Mouse (Mus musculus) hindbrain, postnatal 0 days (tissue): ENCODE measurements around the gene Ankrd49. TPM values are rescaled to one million over a fixed set of nuclear protein-coding genes. Genes with fewer than 3 reads are reported as not detected.
A peak's percentile ranks its signal among the peaks of the same experiment; 100 is the strongest.

Source experiments
- ATAC-seq: fragments of 200-750 bp; cut with Nextera tagmentation; 2 replicates; pipeline ENCODE4 v1.8.0; 2017; ENCODE audit warnings: mild to moderate bottlenecking, moderate TSS enrichment, moderate library complexity
- DNase-seq: peaks from one replicate; pipeline ENCODE4 v3.0.0-alpha.2; 2015; ENCODE audit warnings: low spot score
- H3K27ac ChIP-seq: fragments of 300-500 bp; sonication (generic); 2 replicates; pipeline ENCODE4 v1.5.1; 2014; ENCODE audit warnings: mild to moderate bottlenecking
- H3K27me3 ChIP-seq: fragments of 300-500 bp; sonication (generic); 2 replicates; pipeline ENCODE4 v1.6.1; 2014; ENCODE audit warnings: low read length, mixed read lengths; ENCODE audit not compliant: insufficient read depth
- H3K36me3 ChIP-seq: fragments of 300-500 bp; sonication (generic); 2 replicates; pipeline ENCODE4 v1.6.1; 2014; ENCODE audit warnings: low read length, mixed read lengths; ENCODE audit not compliant: insufficient read depth
- H3K4me1 ChIP-seq: fragments of 300-500 bp; sonication (generic); 2 replicates; pipeline ENCODE4 v1.6.1; 2014; ENCODE audit warnings: antibody characterized with exemption, low read length, mixed read lengths; ENCODE audit not compliant: insufficient read depth
- H3K4me2 ChIP-seq: fragments of 300-500 bp; sonication (generic); 2 replicates; pipeline ENCODE4 v1.6.1; 2014; ENCODE audit warnings: low read depth, mild to moderate bottlenecking, low read length, moderate library complexity, mixed read lengths
- H3K4me3 ChIP-seq: fragments of 300-500 bp; sonication (generic); 2 replicates; pipeline ENCODE4 v1.5.1; 2014; ENCODE audit warnings: low read length
- H3K9ac ChIP-seq: fragments of 300-500 bp; sonication (generic); replicated peaks from 2 replicates; pipeline ENCODE4 v1.6.1; 2014; ENCODE audit warnings: mild to moderate bottlenecking, low read length, moderate library complexity, mixed read lengths
- H3K9me3 ChIP-seq: fragments of 300-500 bp; sonication (generic); 2 replicates; pipeline ENCODE4 v1.6.1; 2016; ENCODE audit warnings: low read length, mixed read lengths
- CTCF ChIP-seq: IDR thresholded peaks from 2 replicates; pipeline ENCODE4 v1.5.1; 2016; ENCODE audit warnings: antibody characterized with exemption, control low read depth, low read depth
- WGBS: fragments of 180-500 bp; shearing (Covaris S2); extraction: QIAGEN DNeasy Blood & Tissue Kit; methylation state at CpG from one replicate; pipeline ENCODE4 v1.1.7; 2014; 5-methylcytosine and 5-hydroxymethylcytosine counted together
- polyA plus RNA-seq: library from polyadenylated mRNA; unstranded; fragments of >200 nt; fragmentation: Nextera tagmentation; extraction: Ambion mirVana; gene quantifications from 2 replicates; pipeline ENCODE4 v1.2.1, GENCODE M21; 2015
- total RNA-seq: library from RNA; depleted of rRNA; stranded (reverse); fragments of >200 nt; gene quantifications from 2 replicates; pipeline ENCODE4 v1.2.3, GENCODE M21; 2014; rRNA removed

Ankrd49 gene
- total and polyA plus RNA-seq, 2 experiments from 2014 or later: 11.8 to 24.5 TPM

- Histone ChIP-seq H3K4me1 (peaks cover 10% of the 10 kb centered on the region; the same call in 1 of the 2 replicates), H3K4me3 (peak overlapping the region; percentile 45), H3K9me3 (no peaks in the 10 kb centered on the region), H3K9ac (peak overlapping the region; percentile 57), H3K4me2 (peak overlapping the region; percentile 88), H3K27ac (no peak overlapping the region), H3K36me3 (no peaks in the 10 kb centered on the region), H3K27me3 (no peaks in the 10 kb centered on the region)
- peak; percentile 84 for ATAC-seq
- DNase-seq: peak; percentile 31
- under 1% methylated on average over 49 of the region's 50 CpGs for WGBS
- no peak; the same call in 1 of the 2 replicates for TF ChIP-seq CTCF
These were observed 33.1 kb downstream of the Ankrd49 start for GRCm38 (mm10) chr9:14751503-14752000.

- WGBS: 56% methylated on average over 42 of the region's 42 CpGs
- Histone ChIP-seq H3K9ac (peak overlapping the region; percentile 57), H3K27me3 (no peaks in the 10 kb centered on the region), H3K4me3 (peak overlapping the region; percentile 45), H3K36me3 (no peaks in the 10 kb centered on the region), H3K4me2 (peak overlapping the region; percentile 88), H3K27ac (no peak overlapping the region), H3K9me3 (no peaks in the 10 kb centered on the region), H3K4me1 (peaks cover 10% of the 10 kb centered on the region; the same call in 1 of the 2 replicates)
- ATAC-seq (peak; percentile 33; the same call in 1 of the 2 replicates), DNase-seq (peak; percentile 30)
- no peak for TF ChIP-seq CTCF
These were observed 33.7 kb downstream of the Ankrd49 start for GRCm38 (mm10) chr9:14750901-14751502.

GRCm38 (mm10) chr9:14740151-14740924 lies 44.3 kb downstream of the Ankrd49 start, which contains the start of gene Piwil4:
Gene Piwil4 (minus strand): TSS chr9:14740733.
- Histone ChIP-seq H3K27ac (no peak within 1 kb of the TSS), H3K4me2 (no peak within 1 kb of the TSS), H3K4me1 (no peaks in the 10 kb centered on the region), H3K9me3 (no peaks in the 10 kb centered on the region), H3K27me3 (no peaks in the 10 kb centered on the region), H3K4me3 (no peak within 1 kb of the TSS), H3K9ac (no peak within 1 kb of the TSS), H3K36me3 (no peaks in the 10 kb centered on the region)
- ATAC-seq (no peak), DNase-seq (no peak)
- 88% methylated on average over 19 of the region's 19 CpGs for WGBS
- no peak for TF ChIP-seq CTCF

- Histone ChIP-seq H3K36me3 (no peaks in the 10 kb centered on the region), H3K9ac (no peak overlapping the region), H3K9me3 (no peaks in the 10 kb centered on the region), H3K4me3 (no peak overlapping the region), H3K4me2 (no peak overlapping the region), H3K27me3 (no peaks in the 10 kb centered on the region), H3K4me1 (no peaks in the 10 kb centered on the region), H3K27ac (no peak overlapping the region)
- no peak for DNase-seq
- WGBS: 86% methylated on average over 4 of the region's 4 CpGs
- no peak for ATAC-seq
- no peak for TF ChIP-seq CTCF
These were observed 45.0 kb downstream of the Ankrd49 start for GRCm38 (mm10) chr9:14739498-14740150.

- TF ChIP-seq CTCF: no peak
- Histone ChIP-seq H3K4me1 (no peaks in the 10 kb centered on the region), H3K27ac (no peak overlapping the region), H3K27me3 (no peaks in the 10 kb centered on the region; the same call in 1 of the 2 replicates), H3K4me2 (no peak overlapping the region), H3K4me3 (no peak overlapping the region), H3K36me3 (no peaks in the 10 kb centered on the region), H3K9me3 (no peaks in the 10 kb centered on the region), H3K9ac (no peak overlapping the region)
- peak; percentile 79 for ATAC-seq
- DNase-seq: peak; percentile 26
- WGBS: 40% methylated on average over 9 of the region's 9 CpGs
These were observed 53.6 kb downstream of the Ankrd49 start for GRCm38 (mm10) chr9:14730941-14731541.

Other genes starting within 250 kb of the Ankrd49 start
- 22.9 and 27.0 TPM in 2 replicates for gene Amotl1, start 139.8 kb downstream of the Ankrd49 start, total RNA-seq
- gene Amotl1, start 139.8 kb downstream of the Ankrd49 start, polyA plus RNA-seq: 4.2 and 4.4 TPM in 2 replicates
- 0.36 and 0.42 TPM in 2 replicates for gene Piwil4, start 44.1 kb downstream of the Ankrd49 start, total RNA-seq
- gene Piwil4, start 44.1 kb downstream of the Ankrd49 start, polyA plus RNA-seq: 0.48 and 0.66 TPM in 2 replicates
- gene Fut4, start 32.5 kb downstream of the Ankrd49 start, total RNA-seq: 1.5 and 2.8 TPM in 2 replicates
- 0.53 TPM in 2 replicates for gene Fut4, start 32.5 kb downstream of the Ankrd49 start, polyA plus RNA-seq
- 0.42 and 2.3 TPM in 2 replicates for gene 1700012B09Rik, start 13.8 kb downstream of the Ankrd49 start, total RNA-seq
- 4.0 and 5.0 TPM in 2 replicates for gene 1700012B09Rik, start 13.8 kb downstream of the Ankrd49 start, polyA plus RNA-seq
- gene Mre11a, start 202 bp downstream of the Ankrd49 start, total RNA-seq: 6.1 and 6.9 TPM in 2 replicates
- gene Mre11a, start 202 bp downstream of the Ankrd49 start, polyA plus RNA-seq: 8.9 and 9.6 TPM in 2 replicates
- 1.4 and 3.7 TPM in 2 replicates for gene Gpr83, start 75.4 kb upstream of the Ankrd49 start, total RNA-seq
- gene Gpr83, start 75.4 kb upstream of the Ankrd49 start, polyA plus RNA-seq: 1.8 TPM in 2 replicates
- gene Izumo1r, start 119.1 kb upstream of the Ankrd49 start, total RNA-seq: not detected in 2 replicates
- not detected in 2 replicates for gene Izumo1r, start 119.1 kb upstream of the Ankrd49 start, polyA plus RNA-seq